Mouse (Mus musculus): ENCODE results near the gene Igsf21.

DNA sequence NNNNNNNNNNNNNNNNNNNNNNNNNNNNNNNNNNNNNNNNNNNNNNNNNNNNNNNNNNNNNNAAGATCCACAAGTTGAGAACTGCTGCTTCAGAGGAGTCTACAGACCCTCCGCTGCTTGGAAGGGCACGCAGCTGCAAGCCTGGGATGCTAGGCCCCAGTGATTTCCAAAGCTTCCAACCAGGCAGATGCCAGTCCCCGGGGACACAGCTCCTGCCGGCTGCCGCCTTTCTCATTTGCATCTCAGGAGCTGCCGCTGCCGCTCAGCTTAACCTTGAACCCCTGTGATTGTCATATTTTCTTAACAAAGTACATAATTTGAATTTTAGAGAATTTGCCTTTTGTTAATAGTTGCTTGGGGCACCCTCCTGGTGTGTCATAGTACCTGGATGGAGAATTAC is 259.7 kb downstream of the Igsf21 start:
- TF ChIP-seq CTCF (IDR thresholded peaks at IDR 0.05; ENCODE audit: extremely low read depth, insufficient read depth, low read length) (no peak), POLR2A (IDR thresholded peaks at IDR 0.05; ENCODE audit: extremely low read depth, insufficient read depth, low read length) (no peak)

Measured in cortical plate, adult 2 months (tissue).